Mouse (Mus musculus) liver, embryonic 14.5 days (tissue): ENCODE measurements around the gene Cpt1a.

Experiments
- CTCF ChIP-seq: IDR thresholded peaks from 2 replicates; pipeline ENCODE4 v1.5.1; 2016; ENCODE audit warnings: antibody characterized with exemption, low read depth, control low read depth
- EP300 ChIP-seq: IDR thresholded peaks from 2 replicates; pipeline ENCODE4 v1.6.1; 2016; ENCODE audit warnings: antibody characterized with exemption, low read depth

DNA sequence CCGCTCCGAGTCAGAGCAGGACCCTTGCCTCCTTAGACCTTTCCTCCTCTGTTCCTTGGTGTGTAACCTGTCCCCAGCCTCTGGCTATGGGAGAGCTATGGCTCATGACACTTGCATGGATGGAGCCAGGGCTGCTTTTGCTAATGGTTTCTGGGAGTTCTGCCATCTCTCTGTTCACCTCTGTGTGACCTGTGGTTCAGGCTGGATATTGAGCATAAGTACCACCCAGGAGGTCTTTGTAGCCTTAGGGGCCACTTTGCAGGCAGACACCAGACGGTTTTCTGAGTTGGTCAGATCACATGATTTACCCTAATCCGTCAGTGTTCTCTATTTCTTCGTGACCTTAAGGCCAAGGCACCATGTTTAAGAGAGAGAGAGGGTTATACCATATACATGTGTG is 34.4 kb downstream of the Cpt1a start:
- no peak for TF ChIP-seq CTCF
- no peak for TF ChIP-seq EP300
